Comparison of ENCODE assay signal across 8 mouse cellular contexts in genomic region chr9:65586406-65587269, GRCm38 (mm10). TPM values are rescaled to one million over a fixed set of nuclear protein-coding genes. Genes with fewer than 3 reads are reported as not detected.
DNase-seq lines count a peak whose midpoint lies in the region; ATAC-seq and TF ChIP-seq lines count a peak whose summit lies in the region.

Gene Pif1, plus strand, starts transcription at chr9:65587160.

- TF ChIP-seq POLR2A in embryonic fibroblast, embryonic 13.5 days (IDR thresholded peaks at IDR 0.05; ENCODE audit: low read depth, low read length), result peak; percentile 42

- peaks cover 29% of the 10 kb centered on the region for H3K36me3 ChIP-seq in liver, embryonic 13.5 days
- H3K36me3 ChIP-seq in stomach, embryonic 16.5 days (ENCODE audit: control insufficient read depth, insufficient read depth, low read length), result 0 out of 2 replicates have a peak, but pooled peaks cover 3% of the 10 kb centered on the region

- no peaks in the 10 kb centered on the region for H3K27me3 ChIP-seq in liver, embryonic 13.5 days
- H3K27me3 ChIP-seq in stomach, embryonic 16.5 days (ENCODE audit: control insufficient read depth, insufficient read depth, low read length), result no peaks in the 10 kb centered on the region

- H3K4me2 ChIP-seq in liver, embryonic 13.5 days, result peak within 1 kb of the TSS; percentile 98
- H3K4me2 ChIP-seq in stomach, embryonic 16.5 days (ENCODE audit: low read depth, low read length), result peak within 1 kb of the TSS; percentile 80

- no peaks in the 10 kb centered on the region for H3K4me1 ChIP-seq in embryonic fibroblast, embryonic 13.5 days (ENCODE audit: control insufficient read depth, insufficient read depth, low read length)
- H3K4me1 ChIP-seq in liver, embryonic 13.5 days (replicated peaks), result peaks cover 51% of the 10 kb centered on the region
- peaks cover 22% of the 10 kb centered on the region for H3K4me1 ChIP-seq in stomach, embryonic 16.5 days (ENCODE audit: control insufficient read depth, insufficient read depth, low read length)

- no peaks in the 10 kb centered on the region for H3K9me3 ChIP-seq in liver, embryonic 13.5 days (replicated peaks)
- H3K9me3 ChIP-seq in stomach, embryonic 16.5 days (replicated peaks; ENCODE audit: control insufficient read depth, low read length), result no peaks in the 10 kb centered on the region

- H3K27ac ChIP-seq in embryonic fibroblast, embryonic 13.5 days (ENCODE audit: insufficient read depth, low read length), result peak within 1 kb of the TSS; percentile 9; the same call in 1 of the 2 replicates
- peak within 1 kb of the TSS; percentile 91 for H3K27ac ChIP-seq in liver, embryonic 13.5 days
- H3K27ac ChIP-seq in stomach, embryonic 16.5 days (ENCODE audit: low read length), result no peak within 1 kb of the TSS

- no peak for TF ChIP-seq CTCF in embryonic fibroblast, embryonic 13.5 days (IDR thresholded peaks at IDR 0.05; ENCODE audit: borderline replicate concordance, insufficient read depth, low read length)

- peak; percentile 84 for ATAC-seq in liver, embryonic 13.5 days (ENCODE audit: low read depth)
- ATAC-seq in stomach, embryonic 16.5 days (ENCODE audit: insufficient read depth, low FRiP score), result peak; percentile 90

- peak; percentile 92 for DNase-seq in 3T3-L1 (ENCODE audit: low read depth, low spot score)
- peak; percentile 84 to 95 for DNase-seq in adrenal gland, adult (ENCODE audit: inconsistent age in 2 of 2, low spot score in 1 of 2)
- peak; percentile 84 to 86 for DNase-seq in heart, adult 9 months (ENCODE audit: low spot score in 2 of 2)
- DNase-seq in kidney, adult 9 months, result peak; percentile 87
- peak; percentile 88 for DNase-seq in liver, embryonic 13.5 days
- peak; percentile 62 to 68 for DNase-seq in natural killer cell, adult 2 months (ENCODE audit: low spot score in 2 of 2)

- H3K4me3 ChIP-seq in embryonic fibroblast, embryonic 13.5 days (ENCODE audit: insufficient read depth, low read length), result peak within 1 kb of the TSS; percentile 72
- H3K4me3 ChIP-seq in liver, embryonic 13.5 days (replicated peaks), result peak within 1 kb of the TSS; percentile 91
- H3K4me3 ChIP-seq in stomach, embryonic 16.5 days (replicated peaks; ENCODE audit: low read length), result peak within 1 kb of the TSS; percentile 58

- peak within 1 kb of the TSS; percentile 92 for H3K9ac ChIP-seq in liver, embryonic 13.5 days
- H3K9ac ChIP-seq in stomach, embryonic 16.5 days (ENCODE audit: low read length), result peak within 1 kb of the TSS; percentile 66

- 8% methylated on average over 28 of the region's 28 CpGs for WGBS in liver, embryonic 13.5 days (ENCODE audit: insufficient replicate concordance)
- WGBS in stomach, embryonic 16.5 days, result 9% methylated on average over 28 of the region's 28 CpGs

RNA-seq across cellular contexts. Expression of gene Pif1, which starts in this region (rescaled TPM):
- 8.3 and 10.9 TPM in 2 replicates for polyA plus RNA-seq in embryonic fibroblast, embryonic 13.5 days (2011; ENCODE audit: insufficient read length, low read depth, missing spikeins)
- 11.0 and 13.8 TPM in 2 replicates for polyA plus RNA-seq in liver, embryonic 13.5 days (2015; fragmentation: Nextera tagmentation; extraction: Ambion mirVana)
- 12.2 and 12.7 TPM in 2 replicates for polyA plus RNA-seq in stomach, embryonic 16.5 days (2015; fragmentation: Nextera tagmentation; extraction: Ambion mirVana)
